Mouse (Mus musculus) lung, adult 18-20 months (tissue): ENCODE measurements around the gene Gm19402.
A peak's percentile ranks its signal among the peaks of the same experiment; 100 is the strongest.

Source experiments
- DNase-seq, 2 experiments: peaks; one replicate each; pipeline ENCODE4 v3.0.0; 2022; ENCODE audit warnings: mixed read lengths in 2 of 2

The Gm19402 gene

DNA sequence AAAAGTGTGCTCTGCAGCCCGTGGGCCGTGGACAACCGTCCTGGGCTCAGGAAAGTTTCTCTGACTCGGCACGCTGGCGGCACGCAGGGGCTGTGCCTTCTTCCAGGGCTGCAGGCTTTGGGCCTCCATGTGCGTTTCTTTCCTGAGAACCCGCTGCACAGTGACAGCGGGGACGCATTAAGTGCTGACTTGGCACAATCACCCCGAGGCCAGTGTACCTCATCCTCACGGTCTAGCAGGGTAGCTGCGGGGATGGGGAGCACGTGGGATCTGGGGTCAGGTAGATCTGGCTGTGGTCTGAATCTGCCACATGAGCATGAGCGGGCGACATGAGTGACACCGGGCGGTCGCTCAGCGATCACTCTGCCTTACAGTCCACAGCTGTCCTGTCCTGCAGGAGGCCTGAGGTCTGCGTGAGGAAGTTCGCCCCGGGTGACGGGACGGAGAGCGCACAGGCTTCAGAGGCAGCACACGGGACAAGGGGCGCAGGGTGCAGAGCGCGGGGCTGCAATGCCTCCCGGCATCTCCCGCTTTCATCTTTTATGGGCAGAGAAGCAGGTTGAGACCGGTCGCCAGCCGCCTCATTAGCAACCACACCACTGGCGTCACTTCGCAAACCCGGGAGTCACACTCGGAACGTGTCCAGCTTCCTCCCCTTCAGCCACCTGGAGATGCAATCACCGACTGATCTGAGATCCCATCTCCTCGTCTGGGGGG is 26.4 kb downstream of the Gm19402 start:
- no peak for DNase-seq

DNA sequence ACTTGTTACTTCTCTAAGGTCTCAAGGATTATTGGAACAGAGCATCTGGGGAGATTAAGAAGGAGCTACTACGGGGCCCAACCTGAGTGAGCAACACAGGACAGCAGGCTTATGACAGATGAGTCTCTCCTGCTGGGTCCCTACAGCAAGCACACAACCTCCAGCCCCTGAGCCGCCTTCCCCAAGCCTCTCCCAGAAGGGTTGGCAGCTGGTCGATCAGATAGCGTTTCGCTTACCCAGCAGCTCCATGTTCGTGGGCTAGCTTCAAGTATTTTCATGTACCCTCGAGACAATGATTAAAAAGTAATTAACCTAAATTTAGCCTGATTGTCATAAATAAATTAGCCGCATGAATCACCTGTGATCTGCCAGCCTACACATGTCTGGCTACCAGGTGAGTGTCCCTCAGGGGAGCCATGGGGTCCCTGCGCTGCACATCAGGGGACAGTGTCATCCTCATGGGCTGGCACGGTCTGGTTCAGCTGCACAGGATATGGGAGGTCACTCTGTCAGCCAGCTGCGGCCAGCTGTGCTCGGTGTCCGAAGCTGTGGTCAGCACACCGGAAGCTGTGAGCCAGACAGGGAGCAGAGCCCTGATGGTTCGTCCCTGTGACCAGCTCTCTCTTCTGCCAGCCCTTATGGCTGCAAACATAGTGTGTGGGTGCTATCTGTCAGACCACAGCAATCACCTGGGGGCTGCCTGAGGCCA is 32.1 kb downstream of the Gm19402 start:
- peak; percentile 29 to 44 for DNase-seq

GRCm38 (mm10) chr10:77652046-77652445 is 38.5 kb downstream of the Gm19402 start:
- no peak for DNase-seq

- no peak for DNase-seq
Observed at GRCm38 (mm10) chr10:77647901-77648300, 42.7 kb downstream of the Gm19402 start.

DNA sequence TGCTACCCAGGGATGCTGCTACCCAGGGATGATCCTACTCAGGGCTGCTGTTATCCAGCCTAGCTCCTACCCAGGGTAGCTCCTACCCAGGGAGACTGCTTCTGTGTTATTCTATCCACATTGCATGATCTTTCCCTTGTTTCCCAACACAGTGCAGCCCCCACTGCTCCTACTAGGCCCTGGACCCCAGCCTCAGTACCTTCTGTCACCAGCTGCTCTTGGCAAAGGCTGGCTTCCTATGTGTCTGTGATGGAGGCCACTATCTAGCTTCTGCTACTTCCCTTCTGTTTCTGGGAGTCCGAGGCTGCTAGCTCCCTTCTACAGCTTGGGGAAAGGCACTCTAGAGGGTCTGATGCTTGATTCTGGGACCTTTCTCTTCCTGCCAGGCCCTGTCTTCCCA is 43.1 kb downstream of the Gm19402 start:
- no peak for DNase-seq

GRCm38 (mm10) chr10:77645571-77645970 is 45.0 kb downstream of the Gm19402 start:
- DNase-seq, result no peak

- no peak for DNase-seq
Observed at GRCm38 (mm10) chr10:77643160-77643559, 47.4 kb downstream of the Gm19402 start.
